Mouse (Mus musculus) kidney, postnatal 0 days (tissue): ENCODE results near the gene Adamts8. TPM values are rescaled to one million over a fixed set of nuclear protein-coding genes. Genes with fewer than 3 reads are reported as not detected.

Source experiments
- ATAC-seq: fragments of 200-750 bp; cut with Nextera tagmentation; replicated peaks from 2 replicates; pipeline ENCODE4 v1.8.0; 2017; ENCODE audit warnings: low read depth, moderate number of reproducible peaks, moderate TSS enrichment, moderate library complexity; ENCODE audit not compliant: low FRiP score
- DNase-seq: peaks from one replicate; pipeline ENCODE4 v3.0.0-alpha.2; 2016; ENCODE audit warnings: low spot score
- H3K27ac ChIP-seq: fragments of 300-500 bp; sonication (generic); 2 replicates; pipeline ENCODE4 v1.5.1; 2014; ENCODE audit warnings: mild to moderate bottlenecking
- H3K27me3 ChIP-seq: fragments of 300-500 bp; sonication (generic); 2 replicates; pipeline ENCODE4 v1.6.1; 2014; ENCODE audit warnings: low read length, mixed read lengths; ENCODE audit not compliant: insufficient read depth
- H3K36me3 ChIP-seq: fragments of 300-500 bp; sonication (generic); 2 replicates; pipeline ENCODE4 v1.6.1; 2014; ENCODE audit warnings: low read length, mixed read lengths; ENCODE audit not compliant: insufficient read depth
- H3K4me1 ChIP-seq: fragments of 300-500 bp; sonication (generic); replicated peaks from 2 replicates; pipeline ENCODE4 v1.6.1; 2014; ENCODE audit warnings: antibody characterized with exemption, low read length, mixed read lengths; ENCODE audit not compliant: insufficient read depth
- H3K4me2 ChIP-seq: fragments of 300-500 bp; sonication (generic); 2 replicates; pipeline ENCODE4 v1.6.1; 2014; ENCODE audit warnings: mild to moderate bottlenecking, low read length, moderate library complexity, mixed read lengths
- H3K4me3 ChIP-seq: fragments of 300-500 bp; sonication (generic); replicated peaks from 2 replicates; pipeline ENCODE4 v1.5.1; 2014; ENCODE audit warnings: low read depth, low read length
- H3K9ac ChIP-seq: fragments of 300-500 bp; sonication (generic); 2 replicates; pipeline ENCODE4 v1.6.1; 2014; ENCODE audit warnings: low read depth, low read length
- H3K9me3 ChIP-seq: fragments of 300-500 bp; sonication (generic); replicated peaks from 2 replicates; pipeline ENCODE4 v1.6.1; 2016; ENCODE audit warnings: low read length, inconsistent platforms, mixed read lengths
- CTCF ChIP-seq: IDR thresholded peaks from 2 replicates; pipeline ENCODE4 v1.5.1; 2016; ENCODE audit warnings: antibody characterized with exemption, low read depth, mild to moderate bottlenecking, moderate library complexity
- WGBS: fragments of 180-500 bp; shearing (Covaris S2); extraction: QIAGEN DNeasy Blood & Tissue Kit; methylation state at CpG from one replicate; pipeline ENCODE4 v1.1.7; 2014; 5-methylcytosine and 5-hydroxymethylcytosine counted together
- polyA plus RNA-seq: library from polyadenylated mRNA; unstranded; fragments of >200 nt; fragmentation: Nextera tagmentation; extraction: Ambion mirVana; gene quantifications from 2 replicates; pipeline ENCODE4 v1.2.1, GENCODE M21; 2015

Adamts8 gene
- polyA plus RNA-seq, 1 experiment from 2014 or later: 0.66 TPM

- ATAC-seq: no peak
- H3K36me3 ChIP-seq: no peaks in the 10 kb centered on the region
- WGBS: 80% methylated on average over 5 of the region's 5 CpGs
Observed at GRCm38 (mm10) chr9:30993106-30993505, 50.7 kb downstream of the Adamts8 start.

GRCm38 (mm10) chr9:30996590-30997562 lies 54.5 kb downstream of the Adamts8 start:
- no peak overlapping the region for H3K4me2 ChIP-seq
- H3K4me1 ChIP-seq: no peaks in the 10 kb centered on the region
- peak; percentile 85 for DNase-seq
- H3K9ac ChIP-seq: no peak overlapping the region
- peak; percentile 92 for ATAC-seq
- no peak for TF ChIP-seq CTCF
- no peak overlapping the region for H3K27ac ChIP-seq
- no peaks in the 10 kb centered on the region for H3K27me3 ChIP-seq
- 39% methylated on average over 12 of the region's 12 CpGs for WGBS
- H3K9me3 ChIP-seq: no peaks in the 10 kb centered on the region
- no peaks in the 10 kb centered on the region for H3K36me3 ChIP-seq
- H3K4me3 ChIP-seq: no peak overlapping the region

More at GRCm38 (mm10) chr9:30993106-30993505, 50.7 kb downstream of the Adamts8 start:
- no peak overlapping the region for H3K9ac ChIP-seq
- no peak for TF ChIP-seq CTCF
- no peak overlapping the region for H3K27ac ChIP-seq
- no peak overlapping the region for H3K4me3 ChIP-seq
- H3K4me2 ChIP-seq: no peak overlapping the region
- no peaks in the 10 kb centered on the region for H3K4me1 ChIP-seq
- DNase-seq: no peak
- no peaks in the 10 kb centered on the region for H3K9me3 ChIP-seq
- H3K27me3 ChIP-seq: no peaks in the 10 kb centered on the region

GRCm38 (mm10) chr9:31000641-31001040 lies 58.3 kb downstream of the Adamts8 start:
- no peak for TF ChIP-seq CTCF
- Histone ChIP-seq H3K36me3 (no peaks in the 10 kb centered on the region), H3K4me1 (no peaks in the 10 kb centered on the region), H3K27ac (no peak overlapping the region), H3K4me3 (no peak overlapping the region), H3K27me3 (no peaks in the 10 kb centered on the region), H3K9ac (no peak overlapping the region), H3K4me2 (no peak overlapping the region), H3K9me3 (no peaks in the 10 kb centered on the region)
- 51% methylated on average over 10 of the region's 10 CpGs for WGBS
- ATAC-seq (no peak), DNase-seq (no peak)

GRCm38 (mm10) chr9:31002528-31002927 lies 60.2 kb downstream of the Adamts8 start:
- Histone ChIP-seq H3K27me3 (no peaks in the 10 kb centered on the region), H3K27ac (no peak overlapping the region), H3K4me2 (no peak overlapping the region), H3K9me3 (no peaks in the 10 kb centered on the region), H3K4me1 (no peaks in the 10 kb centered on the region), H3K9ac (no peak overlapping the region), H3K36me3 (no peaks in the 10 kb centered on the region), H3K4me3 (no peak overlapping the region)
- no peak for TF ChIP-seq CTCF
- no peak for DNase-seq
- no peak for ATAC-seq
- 66% methylated on average over 4 of the region's 4 CpGs for WGBS

GRCm38 (mm10) chr9:31009334-31009733 lies 67.0 kb downstream of the Adamts8 start:
- no peak for TF ChIP-seq CTCF
- ATAC-seq (no peak), DNase-seq (peak; percentile 40)
- no peaks in the 10 kb centered on the region for H3K9me3 ChIP-seq
- 83% methylated on average over 2 of the region's 2 CpGs for WGBS
- H3K4me1 ChIP-seq: no peaks in the 10 kb centered on the region
- no peaks in the 10 kb centered on the region for H3K36me3 ChIP-seq
- no peak overlapping the region for H3K9ac ChIP-seq
- H3K4me3 ChIP-seq: no peak overlapping the region
- no peaks in the 10 kb centered on the region for H3K27me3 ChIP-seq
- H3K27ac ChIP-seq: no peak overlapping the region
- H3K4me2 ChIP-seq: no peak overlapping the region

GRCm38 (mm10) chr9:31010040-31010439 lies 67.7 kb downstream of the Adamts8 start:
- no peaks in the 10 kb centered on the region for H3K4me1 ChIP-seq
- no peak overlapping the region for H3K4me3 ChIP-seq
- DNase-seq (no peak), ATAC-seq (no peak)
- TF ChIP-seq CTCF: no peak
- H3K9ac ChIP-seq: no peak overlapping the region
- H3K4me2 ChIP-seq: no peak overlapping the region
- H3K27me3 ChIP-seq: no peaks in the 10 kb centered on the region
- H3K9me3 ChIP-seq: no peaks in the 10 kb centered on the region
- H3K27ac ChIP-seq: no peak overlapping the region
- WGBS: 55% methylated on average over 3 of the region's 3 CpGs
- H3K36me3 ChIP-seq: no peaks in the 10 kb centered on the region
